Mouse (Mus musculus): Measurements from ENCODE around the gene Olfr1019. TPM values are rescaled to one million over a fixed set of nuclear protein-coding genes. Genes with fewer than 3 reads are reported as not detected.

Olfr1019 gene
- total RNA-seq (2021): not detected
- long read RNA-seq, experiment 1: 0 reads
- long read RNA-seq, experiment 2: 0 reads

DNA sequence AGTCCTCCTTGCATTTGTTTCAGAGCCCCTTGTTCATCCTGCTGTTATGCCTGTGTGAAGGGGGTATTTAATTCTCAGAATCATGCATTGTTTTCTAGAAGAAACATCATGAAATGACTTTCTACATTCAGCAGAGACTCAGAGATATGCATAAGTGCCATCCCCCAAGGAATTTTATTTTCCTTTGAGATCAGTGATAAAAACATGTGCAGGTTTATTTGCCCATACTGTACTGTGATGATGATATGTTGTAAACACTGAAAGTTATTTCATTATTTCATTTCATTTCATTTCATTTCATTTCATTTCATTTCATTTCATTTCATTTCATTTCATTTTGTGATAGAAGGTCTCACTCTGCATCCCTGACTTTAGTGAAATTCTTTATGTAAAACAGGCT, at the start of gene Olfr1019:
Gene Olfr1019, minus strand, starts transcription at position 101 of the 400 bp plus-strand sequence.
- no peak for DNase-seq

DNA sequence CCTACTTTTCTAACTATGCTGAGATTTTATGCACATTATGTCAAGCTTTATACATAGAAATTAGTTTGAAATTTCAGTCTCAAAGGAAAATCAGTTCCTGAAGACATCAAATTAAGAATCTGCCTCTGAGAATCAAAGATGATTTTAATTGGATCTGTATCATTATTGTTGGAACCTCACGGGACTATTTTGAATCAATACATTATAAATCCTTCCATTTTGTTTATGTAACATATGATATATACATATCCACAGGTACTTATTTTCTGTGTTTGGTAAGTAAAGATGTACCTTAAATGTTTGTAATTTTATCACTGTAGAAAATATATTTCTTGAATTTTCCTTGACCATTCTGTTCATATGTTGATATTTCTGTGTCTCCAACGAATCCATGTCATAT, 40.1 kb upstream of the Olfr1019 start, which contains the start of gene Olfr1023:
Gene Olfr1023, plus strand, starts transcription at position 301 of the 400 bp plus-strand sequence.
- no peak for DNase-seq

DNA sequence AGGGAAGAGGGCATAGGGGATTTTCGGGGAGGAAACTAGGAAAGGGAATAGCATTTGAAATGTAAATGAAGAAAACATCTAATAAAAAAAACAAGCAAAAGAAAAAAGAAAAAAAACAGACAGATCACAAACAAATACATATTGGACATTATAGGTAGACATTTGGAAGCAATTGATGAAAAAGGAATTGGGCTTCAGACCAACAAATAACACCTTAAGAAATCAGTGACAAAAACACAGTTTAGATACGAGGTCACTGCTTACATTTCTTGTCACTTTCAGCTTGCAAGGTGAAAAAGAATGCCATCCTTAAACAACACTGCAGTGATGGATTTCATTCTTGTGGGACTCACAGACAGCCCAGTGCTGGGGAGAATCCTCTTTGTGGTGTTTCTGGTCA, 23.0 kb upstream of the Olfr1019 start, which contains the start of gene Olfr1022:
Gene Olfr1022, plus strand, starts transcription at position 301 of the 400 bp plus-strand sequence.
- no peak for DNase-seq

DNA sequence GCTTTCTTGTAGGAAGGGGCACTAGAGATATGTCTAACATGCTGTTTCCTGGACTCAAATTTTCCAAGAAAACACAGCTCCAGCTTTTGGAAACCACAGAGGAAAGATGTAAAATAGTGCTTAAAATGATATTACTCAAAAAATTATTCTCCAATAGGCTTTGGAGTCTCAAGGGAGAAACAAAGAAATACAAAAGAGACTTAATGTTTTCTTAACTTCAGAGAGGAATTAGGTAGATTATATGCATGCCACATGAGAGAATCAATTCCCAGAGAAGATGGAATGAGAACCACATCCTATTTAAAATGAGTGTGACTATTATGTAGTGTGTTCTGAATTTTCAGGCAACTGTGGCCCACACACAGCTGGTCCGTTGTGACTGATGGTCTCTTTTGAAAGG, 1.4 kb upstream of the Olfr1019 start, which contains the start of gene Olfr1020:
Gene Olfr1020, plus strand, starts transcription at position 301 of the 400 bp plus-strand sequence.
- no peak for DNase-seq

DNA sequence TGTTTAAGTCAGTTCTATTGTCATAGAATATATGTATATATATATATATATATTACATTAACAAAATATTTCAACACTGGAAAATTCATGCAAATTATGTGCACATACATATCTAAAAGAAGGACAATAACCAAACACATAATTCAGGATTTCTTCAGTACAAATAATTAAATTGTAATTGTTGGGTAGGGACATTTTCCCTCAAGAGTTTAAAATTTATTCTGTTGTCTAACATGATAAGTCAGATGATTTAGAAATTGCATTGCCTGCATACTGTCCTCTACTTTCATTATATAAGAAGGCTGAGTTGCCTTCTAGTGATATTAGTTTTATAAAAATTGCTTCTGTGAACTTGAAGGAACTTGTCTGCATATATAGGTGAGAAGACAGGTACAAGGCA, 27.1 kb downstream of the Olfr1019 start, which contains the start of gene Olfr1018:
Gene Olfr1018, plus strand, starts transcription at position 301 of the 400 bp plus-strand sequence.
- DNase-seq: no peak

DNA sequence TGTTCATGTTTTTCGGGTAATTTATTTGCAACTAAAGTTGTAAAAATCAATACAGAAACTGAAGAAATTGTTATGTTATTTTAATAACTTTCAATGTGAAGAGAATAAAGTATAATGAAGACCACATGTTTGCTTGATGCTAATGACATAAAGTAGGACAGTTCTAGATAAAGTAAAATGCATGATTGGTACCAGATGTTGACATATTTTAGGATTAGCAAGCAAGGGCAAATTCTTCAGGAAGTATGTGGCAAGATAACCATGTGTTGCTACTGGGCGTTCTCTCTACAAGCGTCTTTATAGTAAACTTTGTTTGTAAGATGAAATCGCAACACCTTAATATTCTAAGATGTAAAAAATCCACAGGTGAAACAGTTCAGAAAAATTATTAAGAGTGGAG, 40.8 kb downstream of the Olfr1019 start:
- DNase-seq: no peak

DNA sequence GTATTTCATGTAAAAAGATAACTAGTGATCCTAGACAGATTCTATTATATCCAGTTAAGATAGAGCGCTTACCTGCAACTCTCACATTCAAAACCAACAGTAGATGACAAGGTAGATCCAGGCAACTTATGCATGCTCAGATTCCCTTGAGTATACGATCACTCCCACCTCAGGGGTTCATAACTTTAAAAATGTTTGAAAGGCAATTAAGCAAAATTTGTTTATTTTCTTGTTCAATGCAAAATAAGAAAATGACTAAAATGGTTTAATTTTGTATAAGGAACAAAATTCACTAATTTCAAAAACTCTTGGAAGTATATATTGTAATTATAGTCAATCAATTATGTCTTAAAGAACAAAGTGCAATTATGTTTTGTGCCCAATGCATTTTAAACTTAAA, 42.8 kb downstream of the Olfr1019 start, which contains the start of gene Olfr1016:
Gene Olfr1016, minus strand, starts transcription at position 101 of the 400 bp plus-strand sequence.
- no peak for DNase-seq

DNA sequence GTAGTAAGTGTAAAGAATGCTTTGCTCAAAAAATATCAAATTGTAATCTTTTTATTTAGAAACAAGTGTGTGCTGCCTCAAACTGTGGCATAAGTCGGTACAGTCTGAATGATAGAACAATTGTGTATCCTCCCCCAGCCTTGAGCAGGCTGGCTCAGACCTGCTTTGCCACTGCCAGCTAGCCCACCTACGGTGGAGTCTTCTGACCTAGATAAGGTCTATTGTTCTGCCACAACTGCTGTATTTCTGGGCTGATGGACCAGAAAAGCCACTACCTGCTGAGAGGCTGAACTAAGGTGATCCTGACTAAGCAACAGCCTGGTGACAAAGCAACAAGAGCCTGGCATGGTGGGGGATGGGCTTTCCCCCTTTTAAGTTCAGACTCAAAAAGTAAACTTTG, 53.0 kb downstream of the Olfr1019 start:
- no peak for DNase-seq

Other genes starting within 250 kb of the Olfr1019 start
- gene Olfr1000, start 233.6 kb downstream of the Olfr1019 start, total RNA-seq (2021): not detected
- gene Olfr1002, start 194.8 kb downstream of the Olfr1019 start, total RNA-seq (2021): not detected
- gene Olfr154, start 181.0 kb downstream of the Olfr1019 start, total RNA-seq (2021): not detected
- gene Olfr1006, start 166.7 kb downstream of the Olfr1019 start, total RNA-seq (2021): not detected
- gene Olfr1008, start 156.1 kb downstream of the Olfr1019 start, total RNA-seq (2021): not detected
- gene Olfr1009, start 130.1 kb downstream of the Olfr1019 start, total RNA-seq (2021): not detected
- gene Olfr1012, start 82.7 kb downstream of the Olfr1019 start, total RNA-seq (2021): not detected
- not detected for gene Olfr1013, start 78.4 kb downstream of the Olfr1019 start, total RNA-seq (2021)
- not detected for gene Olfr1014, start 72.8 kb downstream of the Olfr1019 start, total RNA-seq (2021)
- gene Olfr1015, start 63.5 kb downstream of the Olfr1019 start, total RNA-seq (2021): not detected
- gene Olfr1016, start 42.9 kb downstream of the Olfr1019 start, total RNA-seq (2021): not detected
- gene Olfr1018, start 27.0 kb downstream of the Olfr1019 start, total RNA-seq (2021): not detected
- not detected for gene Olfr1020, start 1.5 kb upstream of the Olfr1019 start, total RNA-seq (2021)
- not detected for gene Olfr1022, start 23.1 kb upstream of the Olfr1019 start, total RNA-seq (2021)
- gene Olfr1023, start 40.2 kb upstream of the Olfr1019 start, total RNA-seq (2021): not detected
- gene Olfr1024, start 59.6 kb upstream of the Olfr1019 start, total RNA-seq (2021): not detected
- not detected for gene Olfr1025-ps1, start 69.7 kb upstream of the Olfr1019 start, total RNA-seq (2021)
- gene Olfr1026, start 76.1 kb upstream of the Olfr1019 start, total RNA-seq (2021): not detected
- not detected for gene Olfr1028, start 105.0 kb upstream of the Olfr1019 start, total RNA-seq (2021)
- gene Olfr1029, start 128.4 kb upstream of the Olfr1019 start, total RNA-seq (2021): not detected
- gene Olfr1030, start 133.8 kb upstream of the Olfr1019 start, total RNA-seq (2021): not detected
- gene Olfr1031, start 144.8 kb upstream of the Olfr1019 start, total RNA-seq (2021): not detected
- not detected for gene Olfr1032, start 160.1 kb upstream of the Olfr1019 start, total RNA-seq (2021)
- under 1 TPM in 1 of 2 experiments, not detected in 1; 0.08 TPM for gene Olfr1033, start 175.2 kb upstream of the Olfr1019 start, total RNA-seq (2021)
- gene Olfr1034, start 200.4 kb upstream of the Olfr1019 start, total RNA-seq (2021): not detected
- not detected for gene Olfr1036, start 228.5 kb upstream of the Olfr1019 start, total RNA-seq (2021)
- not detected for gene Olfr1037, start 241.9 kb upstream of the Olfr1019 start, total RNA-seq (2021)

Data from gastrocnemius, postnatal 25 days (tissue).